Mouse (Mus musculus) CH12.LX (cell line): Measurements from ENCODE around the gene Ociad1. TPM values are rescaled to one million over a fixed set of nuclear protein-coding genes. Genes with fewer than 3 reads are reported as not detected.

ENCODE experiments used
- DNase-seq: peaks from one replicate; pipeline ENCODE4 v3.0.0-alpha.2; 2013; ENCODE audit errors: extremely low read depth
- H3K27ac ChIP-seq: 2 replicates; pipeline ENCODE4 v1.5.1; 2012; ENCODE audit warnings: low read depth, mild to moderate bottlenecking, control low read depth, moderate library complexity; ENCODE audit not compliant: insufficient read depth
- H3K27me3 ChIP-seq: replicated peaks from 2 replicates; pipeline ENCODE3; 2012; ENCODE audit warnings: inconsistent platforms
- H3K36me3 ChIP-seq, 2 experiments: replicated peaks in 1 of 2; 2 replicates each; pipeline versions ENCODE3 to v1.6.1; 2012; ENCODE audit warnings: inconsistent platforms in 1 of 2, low read length in 1 of 2, mild to moderate bottlenecking in 1 of 2, mixed read lengths in 1 of 2, moderate library complexity in 1 of 2; ENCODE audit not compliant: control insufficient read depth in 1 of 2, insufficient read depth in 1 of 2
- H3K4me1 ChIP-seq, 2 experiments: 2 replicates each; pipeline ENCODE4 v1.6.1; 2012; ENCODE audit warnings: inconsistent platforms in 1 of 2, moderate library complexity in 1 of 2; ENCODE audit not compliant: insufficient read depth in 2 of 2, control insufficient read depth in 1 of 2
- H3K4me2 ChIP-seq: 2 replicates; pipeline ENCODE4 v1.6.1; 2012; ENCODE audit warnings: low read depth, mild to moderate bottlenecking, control low read depth; ENCODE audit not compliant: poor library complexity, insufficient read depth, severe bottlenecking
- H3K4me3 ChIP-seq, 3 experiments: fragments of 150-350 bp in 1 of 3; sonication (generic) in 1 of 3; replicated peaks in 1 of 3; 2 replicates each; pipeline versions ENCODE3 to v1.5.1; 2011 to 2012; ENCODE audit warnings: low read depth in 2 of 3, low read length in 2 of 3, mild to moderate bottlenecking in 2 of 3, moderate library complexity in 2 of 3, control low read depth in 1 of 3, improper control_type of control experiment in 1 of 3, inconsistent platforms in 1 of 3, mixed read lengths in 1 of 3; ENCODE audit not compliant: poor library complexity in 1 of 3
- H3K79me2 ChIP-seq: replicated peaks from 2 replicates; pipeline ENCODE4 v1.6.1; 2012; ENCODE audit warnings: mild to moderate bottlenecking, moderate library complexity; ENCODE audit not compliant: control insufficient read depth, poor library complexity, insufficient read depth, severe bottlenecking; ENCODE audit errors: extremely low read depth
- H3K9ac ChIP-seq: 2 replicates; pipeline ENCODE4 v1.6.1; 2012; ENCODE audit warnings: low read depth, mild to moderate bottlenecking, control low read depth, moderate library complexity; ENCODE audit not compliant: insufficient read depth
- H3K9me3 ChIP-seq: replicated peaks from 2 replicates; pipeline ENCODE3; 2012; ENCODE audit warnings: low read length, inconsistent platforms, mixed read lengths
- BHLHE40 ChIP-seq: IDR thresholded peaks from 2 replicates; pipeline ENCODE4 v1.6.1; 2011; ENCODE audit warnings: mild to moderate bottlenecking, low read depth, low read length, improper control_type of control experiment
- CHD2 ChIP-seq: IDR thresholded peaks from 2 replicates; pipeline ENCODE4 v1.6.1; 2011; ENCODE audit warnings: low read length, improper control_type of control experiment
- CTCF ChIP-seq, 2 experiments: IDR thresholded peaks in 1 of 2; conservative IDR thresholded peaks in 1 of 2; 2 replicates each; pipeline ENCODE4 v1.5.1; 2011 to 2012; ENCODE audit warnings: low read depth in 2 of 2, low read length in 2 of 2, improper control_type of control experiment in 1 of 2, inconsistent platforms in 1 of 2, mild to moderate bottlenecking in 1 of 2, moderate library complexity in 1 of 2
- ELF1 ChIP-seq: IDR thresholded peaks from 2 replicates; pipeline ENCODE4 v1.6.1; 2014; ENCODE audit warnings: low read depth, mild to moderate bottlenecking, inconsistent platforms, low read length, improper control_type of control experiment
- ETS1 ChIP-seq: conservative IDR thresholded peaks from 2 replicates; pipeline ENCODE4 v1.6.1; 2012; ENCODE audit warnings: low read depth, mild to moderate bottlenecking, inconsistent platforms, low read length, improper control_type of control experiment, moderate library complexity
- JUN ChIP-seq: IDR thresholded peaks from 2 replicates; pipeline ENCODE4 v1.6.1; 2011; ENCODE audit warnings: low read depth, mild to moderate bottlenecking, low read length, improper control_type of control experiment, moderate library complexity; ENCODE audit not compliant: insufficient read depth
- MAFK ChIP-seq: IDR thresholded peaks from 2 replicates; pipeline ENCODE4 v1.6.1; 2011; ENCODE audit warnings: low read length, improper control_type of control experiment; ENCODE audit not compliant: insufficient replicate concordance
- MAZ ChIP-seq: IDR thresholded peaks from 2 replicates; pipeline ENCODE4 v1.6.1; 2012; ENCODE audit warnings: low read depth, mild to moderate bottlenecking, inconsistent platforms, low read length, improper control_type of control experiment, moderate library complexity
- MXI1 ChIP-seq: IDR thresholded peaks from 2 replicates; pipeline ENCODE4 v1.6.1; 2011; ENCODE audit warnings: mild to moderate bottlenecking, low read depth, low read length, improper control_type of control experiment
- MYC ChIP-seq: IDR thresholded peaks from 2 replicates; pipeline ENCODE4 v1.6.1; 2011; ENCODE audit warnings: low read depth, mild to moderate bottlenecking, improper control_type of control experiment, low read length
- NELFE ChIP-seq: IDR thresholded peaks from 2 replicates; pipeline ENCODE4 v1.6.1; 2011; ENCODE audit warnings: low read depth, low read length, improper control_type of control experiment
- NRF1 ChIP-seq: IDR thresholded peaks from 2 replicates; pipeline ENCODE4 v1.6.1; 2014; ENCODE audit warnings: low read depth, mild to moderate bottlenecking, inconsistent platforms, low read length, improper control_type of control experiment, moderate library complexity
- POLR2AphosphoS2 ChIP-seq: IDR thresholded peaks from 2 replicates; pipeline ENCODE4 v1.6.1; 2011; ENCODE audit warnings: low read depth, low read length, improper control_type of control experiment
- RAD21 ChIP-seq: IDR thresholded peaks from 2 replicates; pipeline ENCODE4 v1.6.1; 2011; ENCODE audit warnings: low read depth, mild to moderate bottlenecking, low read length, improper control_type of control experiment, moderate library complexity
- RCOR1 ChIP-seq: conservative IDR thresholded peaks from 2 replicates; pipeline ENCODE4 v1.6.1; 2012; ENCODE audit warnings: low read depth, mild to moderate bottlenecking, inconsistent platforms, low read length, improper control_type of control experiment
- SMC3 ChIP-seq: IDR thresholded peaks from 2 replicates; pipeline ENCODE4 v1.6.1; 2011; ENCODE audit warnings: low read depth, low read length, improper control_type of control experiment
- TCF12 ChIP-seq: IDR thresholded peaks from 2 replicates; pipeline ENCODE4 v1.6.1; 2014; ENCODE audit warnings: low read depth, mild to moderate bottlenecking, inconsistent platforms, low read length, improper control_type of control experiment
- USF2 ChIP-seq: conservative IDR thresholded peaks from 2 replicates; pipeline ENCODE4 v1.6.1; 2011; ENCODE audit warnings: low read depth, low read length, improper control_type of control experiment
- ZKSCAN1 ChIP-seq: IDR thresholded peaks from 2 replicates; pipeline ENCODE4 v1.6.1; 2012; ENCODE audit warnings: low read depth, inconsistent platforms, low read length, improper control_type of control experiment, borderline replicate concordance
- ZMIZ1 ChIP-seq: IDR thresholded peaks from 2 replicates; pipeline ENCODE4 v1.6.1; 2012; ENCODE audit warnings: low read depth, mild to moderate bottlenecking, inconsistent platforms, low read length, improper control_type of control experiment
- ZNF384 ChIP-seq: IDR thresholded peaks from 2 replicates; pipeline ENCODE4 v1.6.1; 2012; ENCODE audit warnings: low read depth, low read length, improper control_type of control experiment, inconsistent platforms
- dilution Hi-C: fragments of 300-500 bp; cut with MboI; formaldehyde crosslinking; loops from 2 replicates; pipeline ENCODE4 v1.14.3; 2020; ENCODE audit warnings: low sequenced_read_pairs; ENCODE audit not compliant: extremely low pct_unique_long_range_greater_than_20kb, extremely low pct_ligation_motif_present
- in situ Hi-C: fragments of 300-500 bp; cut with MboI; formaldehyde crosslinking; loops from 3 replicates; pipeline ENCODE4 v1.14.3; 2019; ENCODE audit warnings: low sequenced_read_pairs, low pct_ligation_motif_present, low pct_unique_long_range_greater_than_20kb, mixed read lengths
- polyA plus RNA-seq: library from polyadenylated mRNA; unstranded; fragments of >175 nt; gene quantifications from 2 replicates; pipeline ENCODE4 v1.2.1, GENCODE M21; 2012; ENCODE audit warnings: low read depth; ENCODE audit not compliant: insufficient read length
- total RNA-seq, 2 experiments: library from RNA; depleted of rRNA; stranded (reverse); fragments of 300-350 nt in 1 of 2; fragments of >200 nt in 1 of 2; gene quantifications; 2 replicates each; pipeline ENCODE4 v1.2.3; 2012 to 2014

Gene Ociad1
- total and polyA plus RNA-seq, 3 experiments, result 153 to 329 (median 292) TPM

DNA sequence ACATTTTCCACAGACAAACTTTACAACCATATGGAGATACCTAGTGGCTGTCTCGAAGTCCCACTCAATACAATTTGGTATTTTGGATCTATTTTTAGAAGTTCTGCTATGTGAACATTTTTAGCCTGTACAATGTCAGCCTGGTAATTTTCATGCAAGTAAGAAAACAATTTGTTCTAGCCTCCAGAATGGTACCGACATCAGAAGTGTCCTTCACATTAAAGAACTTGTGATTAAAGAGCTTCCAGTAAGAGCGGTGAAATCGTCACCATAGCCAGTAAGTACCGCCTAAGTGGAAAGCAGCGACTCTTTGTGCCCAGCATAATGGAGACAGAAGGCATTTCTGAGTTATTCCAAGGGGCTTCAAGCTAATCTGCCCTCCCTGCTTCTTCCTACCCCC lies 22.0 kb upstream of the Ociad1 start:
- dilution Hi-C loops, result no loop called here
- no peaks in the 10 kb centered on the region for H3K79me2 ChIP-seq
- TF ChIP-seq MAFK, result no peak
- no peak for TF ChIP-seq MXI1
- TF ChIP-seq NRF1, result no peak
- no peak for TF ChIP-seq ZMIZ1
- TF ChIP-seq ZNF384, result no peak
- no peak for TF ChIP-seq SMC3
- no peak overlapping the region for H3K4me2 ChIP-seq
- peaks cover 9% of the 10 kb centered on the region for H3K9me3 ChIP-seq
- H3K27ac ChIP-seq, result no peak overlapping the region
- H3K36me3 ChIP-seq, result no peaks in the 10 kb centered on the region
- H3K27me3 ChIP-seq, result no peaks in the 10 kb centered on the region
- peaks cover 0 to 30% of the 10 kb centered on the region in 2 experiments; a peak in 2 of 4 replicates for H3K4me1 ChIP-seq
- no peak overlapping the region for H3K4me3 ChIP-seq
- H3K9ac ChIP-seq, result no peak overlapping the region
- in situ Hi-C loops, result no loop called here
- no peak for DNase-seq

DNA sequence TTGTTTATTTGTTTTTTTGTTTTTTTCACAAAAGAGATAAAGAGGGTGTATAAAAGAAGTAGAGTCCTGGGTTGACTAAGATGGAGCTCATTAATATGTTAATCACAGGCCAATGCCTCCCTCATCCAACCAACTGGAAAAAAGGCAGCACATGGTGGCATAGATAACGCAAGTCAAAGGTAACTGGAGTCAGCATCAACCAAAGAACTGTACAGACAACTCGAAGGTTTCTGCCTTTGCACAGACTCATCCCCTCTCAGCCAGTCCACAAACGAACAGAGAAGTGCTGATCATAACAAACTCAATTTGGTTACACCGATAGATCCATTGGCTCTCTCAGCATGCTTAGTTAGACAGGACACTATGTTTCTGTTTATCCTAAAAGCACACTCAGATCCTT lies 19.4 kb upstream of the Ociad1 start:
- Histone ChIP-seq H3K27ac (no peak overlapping the region), H3K4me1 (peaks cover 0 to 23% of the 10 kb centered on the region in 2 experiments; a peak in 1 of 4 replicates), H3K27me3 (no peaks in the 10 kb centered on the region), H3K4me2 (no peak overlapping the region), H3K9me3 (no peaks in the 10 kb centered on the region), H3K9ac (no peak overlapping the region), H3K79me2 (no peaks in the 10 kb centered on the region), H3K36me3 (no peaks in the 10 kb centered on the region), H3K4me3 (no peak overlapping the region)
- dilution Hi-C loops (no loop called here), in situ Hi-C loops (no loop called here)
- no peak for DNase-seq
- no peak for TF ChIP-seq RAD21
- no peak for TF ChIP-seq NELFE
- TF ChIP-seq NRF1, result no peak
- TF ChIP-seq BHLHE40, result no peak
- TF ChIP-seq ZKSCAN1, result no peak
- no peak for TF ChIP-seq RCOR1
- TF ChIP-seq POLR2AphosphoS2, result no peak
- no peak for TF ChIP-seq ETS1
- TF ChIP-seq ELF1, result no peak
- TF ChIP-seq CTCF (conservative IDR thresholded peaks at IDR 0.05 in 1 of 2, IDR thresholded peaks at IDR 0.05 in 1 of 2; ENCODE audit: low read depth in 2 of 2, low read length in 2 of 2), result no peak
- TF ChIP-seq CHD2, result no peak
- TF ChIP-seq ZNF384, result no peak
- TF ChIP-seq MAZ, result no peak
- TF ChIP-seq MYC, result no peak
- no peak for TF ChIP-seq TCF12
- TF ChIP-seq USF2, result no peak
- TF ChIP-seq JUN, result no peak
